In genomic region chr3:26152510-26153035, GRCm38 (mm10) we compare ENCODE assay signal across 8 mouse cellular contexts.
DNase-seq lines count a peak whose midpoint lies in the region; ATAC-seq and TF ChIP-seq lines count a peak whose summit lies in the region.

No protein-coding gene starts in this region.

- H3K27me3 ChIP-seq in forebrain, embryonic 15.5 days = no peaks in the 10 kb centered on the region
- no peaks in the 10 kb centered on the region for H3K27me3 ChIP-seq in kidney, postnatal 0 days (ENCODE audit: insufficient read depth, low read length)
- no peaks in the 10 kb centered on the region for H3K27me3 ChIP-seq in stomach, embryonic 14.5 days (ENCODE audit: control insufficient read depth, insufficient read depth, low read length)

- H3K4me2 ChIP-seq in forebrain, embryonic 15.5 days (replicated peaks) = peak overlapping the region; percentile 81
- peak overlapping the region; percentile 61 for H3K4me2 ChIP-seq in kidney, postnatal 0 days (ENCODE audit: low read length)
- peak overlapping the region; percentile 82 for H3K4me2 ChIP-seq in stomach, embryonic 14.5 days (replicated peaks; ENCODE audit: low read depth, low read length)

- under 1% methylated on average over 10 of the region's 10 CpGs for WGBS in forebrain, embryonic 15.5 days
- under 1% methylated on average over 10 of the region's 10 CpGs for WGBS in kidney, postnatal 0 days
- WGBS in stomach, embryonic 14.5 days = 3% methylated on average over 10 of the region's 10 CpGs

- peak; percentile 61 for ATAC-seq in forebrain, embryonic 15.5 days (replicated peaks)
- no peak for ATAC-seq in kidney, postnatal 0 days (replicated peaks; ENCODE audit: low FRiP score, low read depth)
- no peak for ATAC-seq in stomach, embryonic 14.5 days (ENCODE audit: insufficient number of reproducible peaks, insufficient read depth, low FRiP score, low read depth)

- no peaks in the 10 kb centered on the region for H3K9me3 ChIP-seq in forebrain, embryonic 15.5 days
- no peaks in the 10 kb centered on the region for H3K9me3 ChIP-seq in kidney, postnatal 0 days (replicated peaks; ENCODE audit: low read length)
- H3K9me3 ChIP-seq in stomach, embryonic 14.5 days (ENCODE audit: control insufficient read depth, low read depth, low read length) = no peaks in the 10 kb centered on the region

- H3K9ac ChIP-seq in forebrain, embryonic 15.5 days (replicated peaks) = peak overlapping the region; percentile 75
- peak overlapping the region; percentile 31; the same call in 1 of the 2 replicates for H3K9ac ChIP-seq in kidney, postnatal 0 days (ENCODE audit: low read depth, low read length)
- H3K9ac ChIP-seq in stomach, embryonic 14.5 days (replicated peaks; ENCODE audit: low read depth, low read length) = peak overlapping the region; percentile 22; the same call in 1 of the 2 replicates

- intact Hi-C loops in heart, postnatal 25 days (cut with DNase I) = no loop called here

- H3K4me3 ChIP-seq in forebrain, embryonic 15.5 days = peak overlapping the region; percentile 72
- peak overlapping the region; percentile 48 for H3K4me3 ChIP-seq in kidney, postnatal 0 days (replicated peaks; ENCODE audit: low read depth, low read length)
- H3K4me3 ChIP-seq in stomach, embryonic 14.5 days (ENCODE audit: low read depth, low read length) = peak overlapping the region; percentile 49

- H3K36me3 ChIP-seq in forebrain, embryonic 15.5 days = no peaks in the 10 kb centered on the region
- no peaks in the 10 kb centered on the region for H3K36me3 ChIP-seq in kidney, postnatal 0 days (ENCODE audit: insufficient read depth, low read length)
- no peaks in the 10 kb centered on the region for H3K36me3 ChIP-seq in stomach, embryonic 14.5 days (ENCODE audit: control insufficient read depth, insufficient read depth, low read length)

- TF ChIP-seq CTCF in kidney, postnatal 0 days (IDR thresholded peaks at IDR 0.05; ENCODE audit: low read depth) = no peak

- peaks cover 24% of the 10 kb centered on the region for H3K4me1 ChIP-seq in forebrain, embryonic 15.5 days
- no peaks in the 10 kb centered on the region for H3K4me1 ChIP-seq in kidney, postnatal 0 days (replicated peaks; ENCODE audit: insufficient read depth, low read length)
- 0 out of 2 replicates have a peak, but pooled peaks cover 5% of the 10 kb centered on the region for H3K4me1 ChIP-seq in stomach, embryonic 14.5 days (ENCODE audit: control insufficient read depth, insufficient read depth, low read length)

- peak; percentile 1 to 8 for DNase-seq in heart, adult 18-20 months
- no peak for DNase-seq in heart, postnatal 25 days (ENCODE audit: low spot score)
- peak; percentile 47 for DNase-seq in cerebellum, adult 11 months
- DNase-seq in kidney, postnatal 0 days (ENCODE audit: low spot score) = peak; percentile 32
- DNase-seq in mesoderm, embryonic 11.5 days (ENCODE audit: low read depth, low spot score) = peak; percentile 35
- DNase-seq in thymus, postnatal 10 days (ENCODE audit: low spot score in 2 of 2) = no peak

- peak overlapping the region; percentile 84 for H3K27ac ChIP-seq in forebrain, embryonic 15.5 days (replicated peaks)
- H3K27ac ChIP-seq in kidney, postnatal 0 days = no peak overlapping the region
- H3K27ac ChIP-seq in stomach, embryonic 14.5 days (ENCODE audit: low read length) = no peak overlapping the region

Comparison
In these comparisons a context has a peak if more than half of its experiments do, and no peak if none do; other contexts are left out.
1. DNase-seq: peak in heart, adult 18-20 months (2 of 2), cerebellum, adult 11 months (single experiment), kidney, postnatal 0 days (single experiment) and mesoderm, embryonic 11.5 days (single experiment); none in heart, postnatal 25 days (single experiment) and thymus, postnatal 10 days (0 of 2).
2. H3K9ac ChIP-seq: peak in every context shown above with its lines; median percentile 75 in forebrain, embryonic 15.5 days; 31 in kidney, postnatal 0 days; 22 in stomach, embryonic 14.5 days.
3. Peak in every context shown above with its lines, with median percentiles within 50 percentile points of each other: H3K4me2 ChIP-seq and H3K4me3 ChIP-seq.